Mouse (Mus musculus) left cerebral cortex, adult 8-10 months (tissue): ENCODE results near the gene Stpg2. TPM values are rescaled to one million over a fixed set of nuclear protein-coding genes. Genes with fewer than 3 reads are reported as not detected.

Experiments used
- DNase-seq, 2 experiments: peaks; one replicate each; pipeline ENCODE4 v3.0.0; 2022; ENCODE audit warnings: low spot score in 2 of 2
- total RNA-seq, 4 experiments: library from RNA; stranded (reverse); gene quantifications; 2 replicates each; pipeline ENCODE4 v1.2.4; 2022

Stpg2 gene
- total RNA-seq, 4 experiments from 2014 or later, result 0.17 to 0.39 (median 0.30) TPM; not detected in 1

GRCm38 (mm10) chr3:139729248-139729647 is 523.8 kb downstream of the Stpg2 start:
- DNase-seq, result no peak

- DNase-seq, result no peak
Observed at GRCm38 (mm10) chr3:139733156-139733555, 527.7 kb downstream of the Stpg2 start.

- no peak for DNase-seq
Observed at GRCm38 (mm10) chr3:139739388-139739787, 533.9 kb downstream of the Stpg2 start.

Other genes starting within 250 kb of the Stpg2 start
- gene Rap1gds1, start 130.5 kb upstream of the Stpg2 start, total RNA-seq, result 100 to 1,000 TPM; 249 to 287 (median 264) TPM